Mouse (Mus musculus): ENCODE measurements at regions not wholly inside any gene's neighbourhood (a gene's known extent, or its start where the extent isn't known, plus 50 kb on each side); places are given as distances from the start of the nearest gene placed in this dataset.

- H3K27me3 ChIP-seq (ENCODE audit: insufficient read depth, low read length): no peaks in the 10 kb centered on the region
- no peak for TF ChIP-seq CTCF (IDR thresholded peaks at IDR 0.05; ENCODE audit: low read depth)
- no peaks in the 10 kb centered on the region for H3K36me3 ChIP-seq (ENCODE audit: insufficient read depth)
- no peak overlapping the region for H3K4me3 ChIP-seq (ENCODE audit: low read depth, low read length)
- no peak overlapping the region for H3K4me2 ChIP-seq
- DNase-seq (no peak), ATAC-seq (ENCODE audit: insufficient read depth) (no peak)
- H3K4me1 ChIP-seq (ENCODE audit: insufficient read depth): no peaks in the 10 kb centered on the region
- no peak overlapping the region for H3K9ac ChIP-seq
- H3K9me3 ChIP-seq (ENCODE audit: low read depth, low read length): no peaks in the 10 kb centered on the region
- no peak overlapping the region for H3K27ac ChIP-seq (ENCODE audit: low read depth)
- WGBS: 68% methylated on average over 5 of the region's 5 CpGs
Observed at GRCm38 (mm10) chr4:29083545-29084290, 270.8 kb downstream of the Epha7 start.

DNA sequence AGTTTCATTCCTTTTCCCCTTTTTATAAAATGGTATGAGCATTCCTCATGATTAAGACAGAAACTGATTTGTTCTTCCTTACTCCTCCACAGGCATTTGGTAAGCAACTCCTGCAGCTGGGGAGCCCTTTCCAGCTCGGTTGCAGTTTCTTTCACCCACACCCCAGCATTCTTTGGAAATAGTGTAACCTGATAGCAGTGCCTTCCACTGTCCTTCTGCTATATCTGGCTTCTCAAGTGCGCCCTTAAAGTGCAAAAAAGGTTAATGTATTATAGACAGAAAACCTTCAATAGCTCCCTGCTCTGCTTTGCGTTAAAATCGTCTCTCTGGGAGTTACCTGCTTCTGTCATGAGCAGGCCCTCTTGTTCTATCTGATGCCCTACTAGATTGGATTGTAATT lies 278.0 kb downstream of the Epha7 start:
- TF ChIP-seq CTCF (IDR thresholded peaks at IDR 0.05; ENCODE audit: low read depth): no peak
- 9% methylated on average over 4 of the region's 4 CpGs for WGBS
- ATAC-seq (ENCODE audit: insufficient read depth): peak; percentile 45; the same call in 1 of the 2 replicates
- Histone ChIP-seq H3K27me3 (ENCODE audit: insufficient read depth, low read length) (no peaks in the 10 kb centered on the region), H3K4me3 (ENCODE audit: low read depth, low read length) (no peak overlapping the region), H3K9ac (no peak overlapping the region), H3K27ac (ENCODE audit: low read depth) (peak overlapping the region; percentile 54), H3K36me3 (ENCODE audit: insufficient read depth) (no peaks in the 10 kb centered on the region), H3K4me2 (no peak overlapping the region), H3K9me3 (ENCODE audit: low read depth, low read length) (no peaks in the 10 kb centered on the region), H3K4me1 (ENCODE audit: insufficient read depth) (peaks cover 21% of the 10 kb centered on the region)
- DNase-seq: peak; percentile 48

GRCm38 (mm10) chr4:29091495-29092211 lies 278.7 kb downstream of the Epha7 start:
- H3K4me2 ChIP-seq: no peak overlapping the region
- no peak for DNase-seq
- no peak overlapping the region for H3K9ac ChIP-seq
- no peak overlapping the region for H3K4me3 ChIP-seq (ENCODE audit: low read depth, low read length)
- no peaks in the 10 kb centered on the region for H3K27me3 ChIP-seq (ENCODE audit: insufficient read depth, low read length)
- H3K4me1 ChIP-seq (ENCODE audit: insufficient read depth): peaks cover 21% of the 10 kb centered on the region
- TF ChIP-seq CTCF (IDR thresholded peaks at IDR 0.05; ENCODE audit: low read depth): no peak
- H3K27ac ChIP-seq (ENCODE audit: low read depth): peak overlapping the region; percentile 54; the same call in 1 of the 2 replicates
- WGBS: 33% methylated on average over 5 of the region's 5 CpGs
- H3K9me3 ChIP-seq (ENCODE audit: low read depth, low read length): no peaks in the 10 kb centered on the region
- peak; percentile 39; the same call in 1 of the 2 replicates for ATAC-seq (ENCODE audit: insufficient read depth)
- no peaks in the 10 kb centered on the region for H3K36me3 ChIP-seq (ENCODE audit: insufficient read depth)

- Histone ChIP-seq H3K9ac (no peak overlapping the region), H3K9me3 (ENCODE audit: low read depth, low read length) (no peaks in the 10 kb centered on the region), H3K27me3 (ENCODE audit: insufficient read depth, low read length) (no peaks in the 10 kb centered on the region), H3K4me1 (ENCODE audit: insufficient read depth) (no peaks in the 10 kb centered on the region), H3K36me3 (ENCODE audit: insufficient read depth) (no peaks in the 10 kb centered on the region), H3K4me2 (no peak overlapping the region), H3K4me3 (ENCODE audit: low read depth, low read length) (no peak overlapping the region), H3K27ac (ENCODE audit: low read depth) (no peak overlapping the region; the same call in 1 of the 2 replicates)
- no peak for TF ChIP-seq CTCF (IDR thresholded peaks at IDR 0.05; ENCODE audit: low read depth)
- DNase-seq (no peak), ATAC-seq (ENCODE audit: insufficient read depth) (no peak)
- WGBS: 75% methylated on average over 2 of the region's 2 CpGs
Observed at GRCm38 (mm10) chr4:29102373-29102772, 289.4 kb downstream of the Epha7 start.

DNA sequence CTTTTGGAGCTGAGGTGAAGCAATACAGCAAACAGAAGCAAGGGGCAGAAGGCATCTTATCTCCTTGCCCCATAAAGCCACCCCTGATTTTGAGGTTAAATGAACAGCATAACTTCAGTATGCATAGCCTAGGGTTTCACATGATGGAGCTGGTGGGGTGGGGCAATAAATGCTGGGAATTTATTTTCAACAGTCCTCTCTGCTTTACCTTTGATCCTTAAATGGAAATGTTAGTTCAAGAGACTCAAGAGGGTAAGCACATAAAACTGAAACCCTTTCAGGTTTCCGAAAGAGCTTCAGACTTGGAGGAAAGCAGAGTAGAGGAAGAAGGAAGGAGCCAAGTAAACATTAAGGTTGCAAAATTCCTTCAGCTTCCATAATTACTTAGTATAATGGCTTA lies 290.5 kb downstream of the Epha7 start:
- Histone ChIP-seq H3K4me2 (no peak overlapping the region), H3K27ac (ENCODE audit: low read depth) (no peak overlapping the region)

DNA sequence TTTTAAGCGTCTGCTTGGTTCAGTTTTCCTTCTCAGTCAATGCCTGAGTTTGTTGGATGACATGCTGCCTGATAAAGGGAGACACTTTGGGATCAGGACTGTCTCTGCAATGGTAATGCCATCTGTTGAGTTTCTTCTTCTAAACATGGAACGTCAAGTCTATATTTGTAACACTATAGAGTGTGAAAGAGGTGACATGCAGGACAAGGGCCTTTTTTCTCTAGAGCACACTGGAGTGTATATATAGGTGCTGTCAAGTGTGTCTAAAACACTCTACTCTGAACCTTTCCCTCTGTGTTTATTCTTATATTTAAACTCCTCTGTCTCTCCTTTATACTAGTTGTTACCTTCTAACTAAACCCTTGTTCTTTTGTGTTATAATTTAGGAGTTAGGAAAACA lies 299.6 kb downstream of the Epha7 start:
- no peak for TF ChIP-seq CTCF (IDR thresholded peaks at IDR 0.05; ENCODE audit: low read depth)
- Histone ChIP-seq H3K36me3 (ENCODE audit: insufficient read depth) (no peaks in the 10 kb centered on the region), H3K4me3 (ENCODE audit: low read depth, low read length) (no peak overlapping the region), H3K4me1 (ENCODE audit: insufficient read depth) (no peaks in the 10 kb centered on the region), H3K27me3 (ENCODE audit: insufficient read depth, low read length) (no peaks in the 10 kb centered on the region), H3K9me3 (ENCODE audit: low read depth, low read length) (no peaks in the 10 kb centered on the region), H3K4me2 (no peak overlapping the region), H3K9ac (no peak overlapping the region), H3K27ac (ENCODE audit: low read depth) (no peak overlapping the region)
- WGBS: 24% methylated on average over 2 of the region's 2 CpGs
- ATAC-seq (ENCODE audit: insufficient read depth) (no peak), DNase-seq (no peak)

More for the DNA sequence above, 290.5 kb downstream of the Epha7 start:
- Histone ChIP-seq H3K9ac (no peak overlapping the region), H3K36me3 (ENCODE audit: insufficient read depth) (no peaks in the 10 kb centered on the region), H3K4me3 (ENCODE audit: low read depth, low read length) (no peak overlapping the region), H3K9me3 (ENCODE audit: low read depth, low read length) (no peaks in the 10 kb centered on the region), H3K27me3 (ENCODE audit: insufficient read depth, low read length) (no peaks in the 10 kb centered on the region), H3K4me1 (ENCODE audit: insufficient read depth) (no peaks in the 10 kb centered on the region)
- TF ChIP-seq CTCF (IDR thresholded peaks at IDR 0.05; ENCODE audit: low read depth): no peak
- peak; percentile 66; the same call in 1 of the 2 replicates for ATAC-seq (ENCODE audit: insufficient read depth)
- DNase-seq: peak; percentile 56
- WGBS: 51% methylated on average over 1 of the region's 1 CpGs

- 70% methylated on average over 4 of the region's 4 CpGs for WGBS
- H3K9ac ChIP-seq: no peak overlapping the region
- no peaks in the 10 kb centered on the region for H3K9me3 ChIP-seq (ENCODE audit: low read depth, low read length)
- no peak overlapping the region for H3K4me2 ChIP-seq
- H3K4me3 ChIP-seq (ENCODE audit: low read depth, low read length): no peak overlapping the region
- H3K36me3 ChIP-seq (ENCODE audit: insufficient read depth): no peaks in the 10 kb centered on the region
- no peak for TF ChIP-seq CTCF (IDR thresholded peaks at IDR 0.05; ENCODE audit: low read depth)
- no peak overlapping the region for H3K27ac ChIP-seq (ENCODE audit: low read depth)
- DNase-seq (no peak), ATAC-seq (ENCODE audit: insufficient read depth) (no peak)
- H3K4me1 ChIP-seq (ENCODE audit: insufficient read depth): 0 out of 2 replicates have a peak, but pooled peaks cover 10% of the 10 kb centered on the region
- H3K27me3 ChIP-seq (ENCODE audit: insufficient read depth, low read length): no peaks in the 10 kb centered on the region
Observed at GRCm38 (mm10) chr4:29117025-29117424, 304.1 kb downstream of the Epha7 start.
